Mouse (Mus musculus) T-helper 17 cell (primary cell): ENCODE measurements around the gene Tmem174.

Experiments used
- in situ Hi-C, 2 experiments: fragments of 300-600 bp; cut with MboI, MseI; formaldehyde crosslinking; loops; 1 replicate in 1 of 2; 2 replicates in 1 of 2; pipeline ENCODE4 v1.15.1; 2025; ENCODE audit warnings: high pct_unique_total_duplicates in 2 of 2

Gene Tmem174

DNA sequence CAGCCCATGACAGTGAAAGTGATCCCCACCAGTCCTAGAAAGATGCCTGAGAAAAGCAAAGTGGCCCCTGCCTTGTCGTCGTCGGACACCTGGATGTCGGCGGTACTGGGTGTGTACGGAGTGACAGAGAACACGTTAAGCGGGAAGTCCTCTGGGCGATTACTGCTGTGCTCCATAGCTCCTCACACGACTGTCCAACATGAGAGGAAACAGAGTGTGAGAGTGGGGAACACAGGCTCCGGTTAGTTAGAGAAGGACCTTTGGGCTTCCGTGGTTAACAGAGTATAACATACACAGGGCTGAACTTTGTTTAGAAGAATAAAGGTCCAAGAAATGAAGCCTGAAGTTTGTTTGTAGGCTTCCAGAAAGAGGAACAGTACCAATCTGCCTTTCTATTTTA, at the start of gene Tmem174:
Tmem174 (minus strand) TSS at position 266 of the 400 bp plus-strand sequence.
- in situ Hi-C loops, result loop anchor here in 1 of 2 experiments (10.0 kb wide), 1 partner anchor 58 kb away; the partner anchor contains the start of gene Tmem171

DNA sequence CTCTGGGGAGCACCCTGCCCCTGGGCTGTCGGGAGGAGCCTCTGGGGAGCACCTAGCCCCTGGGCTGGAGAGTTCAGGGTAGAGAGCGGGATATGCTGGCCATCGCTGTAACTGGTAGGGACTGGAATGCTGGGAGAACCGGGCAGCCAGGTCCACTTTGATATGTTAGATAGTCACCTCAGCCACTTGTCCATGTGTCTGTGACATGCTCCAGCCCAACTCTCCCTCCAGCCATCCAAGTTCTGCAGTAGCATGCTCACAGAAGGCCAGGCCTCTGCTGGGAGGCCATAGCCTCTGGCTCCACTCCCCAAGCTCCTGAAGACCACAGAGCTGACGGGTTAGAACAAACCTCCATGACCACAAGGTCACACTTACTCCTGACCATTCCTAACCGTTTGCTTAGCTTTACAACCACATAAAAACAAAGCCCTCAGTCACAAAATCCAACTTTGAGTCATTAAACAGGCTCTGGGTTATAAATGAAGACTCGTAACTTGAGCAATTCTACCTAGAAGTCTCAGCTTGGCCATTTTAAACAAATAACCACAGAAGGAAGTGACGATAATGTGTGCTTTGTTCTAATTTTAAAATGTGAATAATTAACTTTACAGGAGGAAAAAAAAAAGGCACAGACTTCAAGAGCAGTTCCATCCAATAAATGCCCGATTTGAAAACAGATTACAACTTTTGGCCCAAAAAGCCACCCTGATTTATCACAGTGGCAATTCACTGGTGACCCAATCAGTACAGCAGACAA, 47.1 kb upstream of the Tmem174 start:
- in situ Hi-C loops, result loop anchor here in 1 of 2 experiments (25.0 kb wide), 1 partner anchor 1078 kb away; no protein-coding TSS in a partner anchor

DNA sequence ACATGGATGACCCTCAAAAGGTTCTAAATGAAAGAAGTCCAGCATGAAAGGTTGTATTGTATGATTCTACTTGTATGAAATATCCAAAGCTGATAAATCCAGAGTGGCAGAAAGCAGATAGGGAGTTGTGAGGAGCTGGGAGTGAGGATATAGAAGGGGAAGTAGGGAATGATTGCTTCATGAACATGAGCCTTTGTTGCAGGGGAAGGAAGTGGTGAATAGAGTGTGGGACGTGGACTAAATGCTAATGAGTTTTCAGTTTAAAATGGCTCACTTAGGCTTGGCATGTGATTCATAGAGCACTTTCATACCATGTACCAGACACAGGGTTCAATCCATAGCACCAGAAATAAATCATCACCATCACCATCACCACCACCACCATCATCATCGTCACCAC, 46.2 kb upstream of the Tmem174 start:
- in situ Hi-C loops, result loop anchor here in 1 of 2 experiments (25.0 kb wide), 1 partner anchor 1079 kb away; no protein-coding TSS in a partner anchor

- in situ Hi-C loops, result loop anchor here in 1 of 2 experiments (25.0 kb wide), 1 partner anchor 1082 kb away; no protein-coding TSS in a partner anchor
Measured at GRCm38 (mm10) chr13:98680470-98681060, 43.4 kb upstream of the Tmem174 start.

DNA sequence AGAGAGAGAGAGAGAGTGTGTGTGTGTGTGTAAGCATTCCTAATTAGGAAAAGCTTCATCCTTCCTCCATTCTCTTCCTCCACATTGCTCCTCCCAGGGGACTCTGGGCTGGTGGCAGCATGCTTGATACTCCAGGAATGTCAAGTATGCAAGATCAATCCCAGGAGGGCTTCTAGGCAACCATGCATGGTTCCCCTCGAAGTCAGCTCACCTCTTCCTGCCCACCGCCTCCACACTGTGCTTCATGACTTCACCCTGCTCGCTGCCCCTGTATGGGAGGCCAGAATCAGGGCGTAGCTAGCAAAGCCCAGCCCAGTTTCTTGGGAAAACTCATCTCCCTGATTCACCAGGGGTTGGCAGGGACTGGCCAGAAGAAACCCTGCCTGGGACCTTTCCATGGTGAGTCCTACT, 42.4 kb upstream of the Tmem174 start:
- in situ Hi-C loops, result loop anchor here in 1 of 2 experiments (5.0 to 25.0 kb wide), 2 partner anchors 37 to 1083 kb away; no protein-coding TSS in a partner anchor

GRCm38 (mm10) chr13:98679230-98679629, 42.0 kb upstream of the Tmem174 start:
- in situ Hi-C loops, result loop anchor here in 1 of 2 experiments (5.0 to 25.0 kb wide), 2 partner anchors 37 to 1083 kb away; no protein-coding TSS in a partner anchor

DNA sequence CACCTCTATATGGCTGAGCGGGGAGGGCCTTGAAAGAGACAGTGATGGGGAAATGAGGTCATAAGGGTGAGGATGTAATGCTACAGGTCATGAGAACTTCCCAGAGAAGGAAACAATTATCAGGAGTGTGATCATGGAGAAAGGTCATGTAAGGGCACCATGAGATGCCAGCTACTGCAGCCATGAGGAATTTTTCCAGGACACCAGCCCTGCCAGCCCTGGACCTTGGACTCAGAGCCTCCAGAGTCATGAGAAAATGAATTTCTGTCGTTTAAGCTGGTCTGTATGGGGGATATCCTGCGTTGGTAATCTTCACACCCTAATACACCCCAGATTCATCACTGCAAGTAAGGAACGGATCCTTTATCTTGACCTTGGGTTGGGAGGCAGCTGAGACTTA, 36.7 kb upstream of the Tmem174 start:
- in situ Hi-C loops, result no loop called here

DNA sequence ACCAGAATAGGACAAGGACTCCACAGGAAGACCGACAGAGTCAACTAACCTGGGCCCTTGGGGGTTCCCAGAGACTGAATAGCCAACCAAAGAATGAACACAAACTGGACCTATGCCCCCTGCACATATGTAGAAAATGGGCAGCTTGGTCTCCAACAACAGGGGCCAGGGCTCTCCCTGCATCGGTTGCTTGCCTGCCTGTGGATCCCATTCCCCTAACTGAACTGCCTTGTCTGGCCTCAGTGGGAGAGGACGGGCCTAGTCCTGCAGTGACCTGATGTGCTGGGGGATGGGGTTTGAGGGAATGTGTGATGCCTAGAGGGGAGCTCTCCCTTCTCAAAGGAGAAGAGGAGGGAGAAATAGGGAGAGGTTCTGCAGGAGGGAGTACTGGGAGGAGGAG, 32.1 kb upstream of the Tmem174 start:
- in situ Hi-C loops, result no loop called here

DNA sequence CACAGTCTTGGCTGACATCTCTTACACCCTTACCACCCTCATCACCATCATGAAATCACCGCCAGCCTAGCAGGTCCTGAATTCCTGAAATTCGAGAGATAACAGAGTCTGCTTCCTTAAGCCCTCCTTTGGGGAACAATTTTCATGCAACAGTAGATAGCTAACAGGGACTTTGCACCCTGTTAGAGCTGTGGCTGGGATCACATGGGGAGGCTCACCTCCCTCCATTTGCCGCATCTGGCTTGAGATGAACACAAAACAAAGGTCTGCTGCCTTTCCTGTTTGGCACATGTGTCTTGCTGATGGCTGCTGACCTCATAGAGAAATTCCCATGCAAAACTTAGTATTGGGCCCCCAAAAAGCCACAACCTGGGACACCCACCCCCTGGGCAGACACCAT, 30.1 kb upstream of the Tmem174 start:
- in situ Hi-C loops, result no loop called here

DNA sequence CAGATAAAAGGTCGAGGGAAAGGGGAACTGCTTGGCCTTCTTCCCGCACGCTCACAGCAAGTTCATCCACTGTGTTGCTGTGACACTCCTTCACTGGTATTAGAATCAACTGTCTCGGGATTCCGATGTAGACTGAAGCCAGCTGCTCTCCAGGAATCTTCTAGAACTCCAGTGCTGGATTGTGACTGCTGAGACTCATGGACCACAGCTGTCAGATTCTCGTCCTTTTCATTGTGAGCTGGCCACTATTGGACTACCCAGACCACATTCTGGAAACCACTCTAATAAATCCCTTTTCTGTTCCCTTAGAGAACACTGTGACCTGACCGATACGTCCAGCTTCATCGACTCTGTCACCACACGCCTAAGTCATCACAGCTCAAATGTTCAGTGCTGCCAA, 28.0 kb upstream of the Tmem174 start:
- in situ Hi-C loops, result no loop called here

GRCm38 (mm10) chr13:98662173-98662675, 25.0 kb upstream of the Tmem174 start:
- in situ Hi-C loops, result no loop called here

- in situ Hi-C loops, result no loop called here
Measured at GRCm38 (mm10) chr13:98656034-98656471, 18.8 kb upstream of the Tmem174 start.

DNA sequence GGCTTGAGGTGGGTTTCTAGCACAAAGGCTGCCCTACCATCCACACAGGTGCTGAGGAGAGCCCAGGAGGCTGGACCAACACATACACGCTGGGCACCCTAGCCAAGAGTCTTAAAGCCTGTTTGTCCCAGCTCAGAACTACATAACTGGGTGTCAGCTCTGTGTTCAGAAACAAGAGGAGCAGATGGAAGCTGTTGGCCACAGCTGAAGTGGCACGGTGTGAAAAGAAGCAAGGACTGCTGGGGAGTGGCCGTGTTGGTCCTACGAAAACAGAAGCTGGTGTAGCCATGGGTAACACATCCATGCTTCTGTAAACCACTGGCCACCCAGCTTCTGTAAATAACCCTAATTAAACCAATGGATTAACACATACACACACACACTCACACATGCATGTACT, 18.1 kb upstream of the Tmem174 start:
- in situ Hi-C loops, result no loop called here

DNA sequence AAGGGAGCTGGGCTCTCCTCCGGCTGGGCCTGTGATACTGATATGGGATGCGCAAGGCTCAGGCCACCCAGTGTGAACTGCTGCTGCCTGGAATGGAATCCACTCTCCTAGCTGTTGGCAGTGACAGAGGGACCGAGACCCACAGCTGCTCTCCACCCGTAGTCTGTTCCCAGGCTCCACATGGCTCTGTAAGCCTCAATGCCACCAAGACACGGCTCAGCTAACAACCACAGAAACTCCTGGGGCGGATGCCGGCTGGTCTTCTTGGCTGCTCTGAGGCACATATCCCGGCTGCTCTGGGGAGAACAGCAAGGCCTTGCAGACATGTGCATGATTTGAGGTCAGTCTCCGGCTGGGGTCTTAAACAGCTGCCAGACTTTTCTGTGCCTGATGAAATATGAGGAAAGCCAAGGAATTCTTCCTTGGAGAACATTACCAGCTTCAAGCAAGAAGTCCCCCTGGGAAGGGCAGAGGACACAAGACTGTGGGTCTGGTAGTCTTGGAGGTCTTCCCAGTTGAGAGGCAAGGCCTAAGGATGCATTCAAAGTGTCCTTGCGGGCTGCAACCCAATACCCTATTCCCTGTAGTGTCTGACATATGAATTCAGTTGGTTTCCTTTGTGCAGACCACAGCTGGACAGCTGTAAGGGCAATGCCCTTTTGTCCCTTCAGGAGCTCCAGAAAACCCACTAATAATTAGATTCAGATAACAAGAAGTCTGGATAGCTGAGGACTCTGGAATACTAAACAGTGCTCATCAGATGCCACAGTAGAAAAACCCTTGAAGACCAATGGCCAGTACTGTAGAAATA, 17.1 kb upstream of the Tmem174 start:
- in situ Hi-C loops, result no loop called here

DNA sequence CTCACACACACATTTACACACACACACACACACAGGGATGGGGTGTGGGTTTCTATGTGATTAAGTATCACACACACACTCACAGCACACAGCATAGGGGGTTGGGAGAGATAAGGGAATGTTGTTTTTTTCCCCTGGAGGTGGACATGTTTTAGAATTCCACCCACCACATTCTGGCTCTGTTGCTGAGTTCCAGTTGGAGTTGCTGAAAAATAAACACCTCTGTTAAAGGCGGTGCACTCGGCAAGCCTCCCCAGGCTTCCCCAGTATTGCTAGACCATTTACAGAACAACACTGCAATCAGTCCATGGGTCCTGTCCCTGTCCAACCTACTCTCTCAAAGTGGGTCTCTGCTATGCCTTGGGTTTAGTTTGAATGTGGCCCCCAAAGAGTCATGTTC, 15.0 kb upstream of the Tmem174 start:
- in situ Hi-C loops, result no loop called here

DNA sequence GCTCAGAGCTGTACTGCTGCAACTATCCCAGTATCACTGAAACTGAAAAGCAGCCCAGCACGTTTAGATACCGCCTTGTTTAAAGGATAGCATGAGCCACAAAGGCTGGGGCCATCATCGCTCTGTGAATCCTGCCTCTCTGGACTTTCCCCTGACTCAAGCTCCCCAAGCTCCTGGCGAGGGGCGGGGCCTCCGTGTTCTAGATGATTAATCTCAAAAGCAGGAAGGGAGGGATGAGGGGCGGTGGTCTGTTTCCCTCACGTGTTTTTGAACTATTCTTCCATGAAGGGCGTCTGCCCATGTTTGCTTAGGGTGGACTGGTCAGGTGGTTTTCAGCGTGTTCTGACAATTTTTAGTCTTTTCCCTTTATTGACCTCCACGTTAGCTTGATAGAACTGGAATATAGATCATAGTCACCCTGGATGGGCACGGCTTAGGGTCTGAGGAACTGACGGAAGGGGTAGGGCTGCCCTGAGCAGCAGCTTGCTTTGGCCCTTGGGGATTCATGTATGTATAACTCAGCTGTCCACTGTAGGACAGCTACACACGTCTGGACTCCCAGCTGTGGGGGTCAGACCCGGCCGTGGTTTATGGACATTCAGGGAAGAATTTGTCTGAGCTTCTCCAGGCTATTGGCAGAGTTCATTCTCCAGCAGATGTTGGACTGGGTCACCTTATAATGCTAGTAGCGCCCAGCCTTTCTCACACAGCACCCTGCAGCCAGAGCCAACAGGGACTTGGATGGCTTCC, 14.2 kb upstream of the Tmem174 start:
- in situ Hi-C loops, result no loop called here

DNA sequence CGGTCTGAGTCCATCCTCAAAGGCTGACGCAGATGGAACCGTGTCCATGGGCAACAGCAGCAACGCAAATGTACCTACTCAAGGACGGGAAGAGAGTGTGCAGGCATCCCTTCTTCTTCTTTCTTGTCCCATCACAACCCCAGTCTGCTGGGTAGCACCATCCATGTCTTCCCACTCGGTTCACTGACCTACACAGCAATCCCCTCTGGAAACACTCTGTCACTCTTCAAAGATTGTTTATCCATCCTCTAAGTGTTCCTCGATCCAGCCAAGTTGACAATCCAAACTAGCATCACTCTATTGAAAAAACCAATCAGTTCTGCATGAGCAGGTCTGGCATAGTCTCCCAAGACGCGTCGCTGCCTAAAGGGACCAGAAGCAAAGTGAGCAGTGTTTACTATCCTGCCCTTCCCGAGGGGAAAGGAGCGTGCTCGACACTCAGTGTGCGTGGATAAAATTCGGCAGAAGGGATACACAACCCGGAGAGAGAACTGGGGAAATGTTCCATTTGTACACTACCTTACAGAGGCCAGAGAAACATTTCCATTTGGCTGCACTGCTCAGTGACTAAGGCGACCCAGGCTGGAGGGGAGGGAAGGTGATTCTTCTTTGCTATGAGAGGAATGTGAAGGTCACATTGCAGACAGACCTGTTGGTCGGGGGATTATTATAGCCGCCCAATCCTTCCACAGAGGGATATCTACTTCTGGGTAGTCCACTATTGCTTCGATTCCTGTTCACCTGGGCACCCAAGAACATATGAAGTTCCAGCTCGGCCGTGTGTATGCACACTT, 10.8 kb upstream of the Tmem174 start:
- in situ Hi-C loops, result no loop called here

DNA sequence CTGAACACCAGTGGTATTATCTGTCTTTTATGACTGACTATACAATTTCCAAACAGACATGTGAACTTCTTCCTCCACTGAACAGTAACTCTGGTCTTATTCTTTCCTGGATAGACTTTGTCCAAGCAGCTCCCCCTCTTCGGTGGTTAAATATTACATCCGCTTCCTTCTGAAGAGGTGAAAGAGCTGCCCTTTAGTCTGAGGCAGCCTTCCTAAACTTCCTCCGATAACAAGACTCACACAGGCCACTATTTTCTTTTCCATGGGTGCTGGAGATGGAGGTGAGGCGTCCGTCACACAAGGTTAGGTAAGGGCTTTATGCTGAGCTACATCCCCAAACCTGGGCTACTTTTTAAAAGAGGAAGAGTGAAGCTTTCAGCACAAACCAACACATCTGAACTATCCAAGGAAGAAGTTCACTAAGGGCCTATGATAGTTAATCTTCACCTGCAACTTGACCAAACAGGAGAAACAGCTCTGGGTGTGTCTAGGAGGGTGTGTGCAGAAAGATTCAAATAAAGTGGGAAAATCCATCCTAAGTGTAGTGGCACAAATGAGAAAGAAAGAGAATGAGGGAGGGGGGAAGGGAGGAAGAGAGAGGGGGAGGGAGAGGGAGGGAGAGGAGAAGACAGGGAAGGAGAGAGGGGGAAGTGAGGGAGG, 1.4 kb upstream of the Tmem174 start:
- in situ Hi-C loops, result loop anchor here in 1 of 2 experiments (10.0 kb wide), 1 partner anchor 56 kb away; the partner anchor contains the start of gene Tmem171

GRCm38 (mm10) chr13:98636571-98636970, 639 bp downstream of the Tmem174 start:
- in situ Hi-C loops, result loop anchor here in 1 of 2 experiments (10.0 kb wide), 1 partner anchor 58 kb away; the partner anchor contains the start of gene Tmem171
